Mouse (Mus musculus): Measurements from ENCODE around the gene Dennd6b. TPM values are rescaled to one million over a fixed set of nuclear protein-coding genes. Genes with fewer than 3 reads are reported as not detected.

Gene Dennd6b
- polyA plus RNA-seq, 1 experiment: 10.6 TPM

GRCm38 (mm10) chr15:89177576-89178259, 18.6 kb downstream of the Dennd6b start:
- Histone ChIP-seq H3K36me3 (ENCODE audit: control insufficient read depth, insufficient read depth, low read length) (no peaks in the 10 kb centered on the region), H3K4me3 (ENCODE audit: low read depth, low read length) (peak overlapping the region; percentile 89), H3K27ac (ENCODE audit: insufficient read depth, low read depth, low read length) (peak overlapping the region; percentile 100), H3K4me1 (ENCODE audit: control insufficient read depth, insufficient read depth, insufficient read length, low read length) (peaks cover 50% of the 10 kb centered on the region), H3K27me3 (ENCODE audit: control insufficient read depth, insufficient read depth, low read length) (no peaks in the 10 kb centered on the region)
- TF ChIP-seq POLR2A (IDR thresholded peaks at IDR 0.05; ENCODE audit: low read depth, low read length): no peak
- TF ChIP-seq CTCF (IDR thresholded peaks at IDR 0.05; ENCODE audit: extremely low read depth, insufficient read length, insufficient replicate concordance, low read depth, low read length): no peak
- WGBS: 27% methylated on average over 4 of the region's 4 CpGs

GRCm38 (mm10) chr15:89177121-89177520, 19.2 kb downstream of the Dennd6b start:
- H3K27me3 ChIP-seq (ENCODE audit: control insufficient read depth, insufficient read depth, low read length): no peaks in the 10 kb centered on the region
- H3K4me3 ChIP-seq (ENCODE audit: low read depth, low read length): peak overlapping the region; percentile 15
- 3% methylated on average over 5 of the region's 5 CpGs for WGBS
- peak overlapping the region; percentile 98 for H3K27ac ChIP-seq (ENCODE audit: insufficient read depth, low read depth, low read length)
- peaks cover 52% of the 10 kb centered on the region for H3K4me1 ChIP-seq (ENCODE audit: control insufficient read depth, insufficient read depth, insufficient read length, low read length)
- H3K36me3 ChIP-seq (ENCODE audit: control insufficient read depth, insufficient read depth, low read length): no peaks in the 10 kb centered on the region
- TF ChIP-seq POLR2A (IDR thresholded peaks at IDR 0.05; ENCODE audit: low read depth, low read length) (no peak), CTCF (IDR thresholded peaks at IDR 0.05; ENCODE audit: extremely low read depth, insufficient read length, insufficient replicate concordance, low read depth, low read length) (no peak)

GRCm38 (mm10) chr15:89175411-89176155, 20.7 kb downstream of the Dennd6b start:
- H3K4me1 ChIP-seq (ENCODE audit: control insufficient read depth, insufficient read depth, insufficient read length, low read length): peaks cover 49% of the 10 kb centered on the region
- peak overlapping the region; percentile 17; the same call in 1 of the 2 replicates for H3K27ac ChIP-seq (ENCODE audit: insufficient read depth, low read depth, low read length)
- TF ChIP-seq CTCF (IDR thresholded peaks at IDR 0.05; ENCODE audit: extremely low read depth, insufficient read length, insufficient replicate concordance, low read depth, low read length) (no peak), POLR2A (IDR thresholded peaks at IDR 0.05; ENCODE audit: low read depth, low read length) (no peak)
- H3K4me3 ChIP-seq (ENCODE audit: low read depth, low read length): no peak overlapping the region
- no peaks in the 10 kb centered on the region for H3K36me3 ChIP-seq (ENCODE audit: control insufficient read depth, insufficient read depth, low read length)
- 58% methylated on average over 13 of the region's 13 CpGs for WGBS
- H3K27me3 ChIP-seq (ENCODE audit: control insufficient read depth, insufficient read depth, low read length): no peaks in the 10 kb centered on the region

- peaks cover 55% of the 10 kb centered on the region for H3K4me1 ChIP-seq (ENCODE audit: control insufficient read depth, insufficient read depth, insufficient read length, low read length)
These were observed 21.4 kb downstream of the Dennd6b start for GRCm38 (mm10) chr15:89174889-89175339.

GRCm38 (mm10) chr15:89173906-89174214, 22.4 kb downstream of the Dennd6b start:
- peak; percentile 20; the same call in 1 of the 2 replicates for TF ChIP-seq POLR2A (IDR thresholded peaks at IDR 0.05; ENCODE audit: low read depth, low read length)
- no peak for TF ChIP-seq CTCF (IDR thresholded peaks at IDR 0.05; ENCODE audit: extremely low read depth, insufficient read length, insufficient replicate concordance, low read depth, low read length)
- H3K36me3 ChIP-seq (ENCODE audit: control insufficient read depth, insufficient read depth, low read length): peaks cover 5% of the 10 kb centered on the region; the same call in 1 of the 2 replicates
- H3K27ac ChIP-seq (ENCODE audit: insufficient read depth, low read depth, low read length): peak overlapping the region; percentile 83
- 5% methylated on average over 15 of the region's 15 CpGs for WGBS
- peak overlapping the region; percentile 86 for H3K4me3 ChIP-seq (ENCODE audit: low read depth, low read length)
- peaks cover 64% of the 10 kb centered on the region for H3K4me1 ChIP-seq (ENCODE audit: control insufficient read depth, insufficient read depth, insufficient read length, low read length)
- no peaks in the 10 kb centered on the region for H3K27me3 ChIP-seq (ENCODE audit: control insufficient read depth, insufficient read depth, low read length)

More at GRCm38 (mm10) chr15:89174889-89175339, 21.4 kb downstream of the Dennd6b start:
- 57% methylated on average over 11 of the region's 11 CpGs for WGBS
- no peak overlapping the region for H3K4me3 ChIP-seq (ENCODE audit: low read depth, low read length)
- no peaks in the 10 kb centered on the region for H3K27me3 ChIP-seq (ENCODE audit: control insufficient read depth, insufficient read depth, low read length)
- H3K36me3 ChIP-seq (ENCODE audit: control insufficient read depth, insufficient read depth, low read length): no peaks in the 10 kb centered on the region
- TF ChIP-seq POLR2A (IDR thresholded peaks at IDR 0.05; ENCODE audit: low read depth, low read length) (no peak), CTCF (IDR thresholded peaks at IDR 0.05; ENCODE audit: extremely low read depth, insufficient read length, insufficient replicate concordance, low read depth, low read length) (no peak)
- peak overlapping the region; percentile 17; the same call in 1 of the 2 replicates for H3K27ac ChIP-seq (ENCODE audit: insufficient read depth, low read depth, low read length)

GRCm38 (mm10) chr15:89173024-89173905, 23.0 kb downstream of the Dennd6b start:
- under 1% methylated on average over 65 of the region's 65 CpGs for whole genome bisulfite sequencing
- Histone ChIP-seq H3K27me3 (ENCODE audit: control insufficient read depth, insufficient read depth, low read length) (no peaks in the 10 kb centered on the region), H3K4me1 (ENCODE audit: control insufficient read depth, insufficient read depth, insufficient read length, low read length) (peaks cover 61% of the 10 kb centered on the region), H3K4me3 (ENCODE audit: low read depth, low read length) (peak overlapping the region; percentile 86), H3K36me3 (ENCODE audit: control insufficient read depth, insufficient read depth, low read length) (peaks cover 9% of the 10 kb centered on the region), H3K27ac (ENCODE audit: insufficient read depth, low read depth, low read length) (peak overlapping the region; percentile 83)
- TF ChIP-seq CTCF (IDR thresholded peaks at IDR 0.05; ENCODE audit: extremely low read depth, insufficient read length, insufficient replicate concordance, low read depth, low read length) (no peak), POLR2A (IDR thresholded peaks at IDR 0.05; ENCODE audit: low read depth, low read length) (no peak)

All from small intestine, adult 2 months (tissue).